Mouse (Mus musculus): Measurements from ENCODE around the gene Nt5dc3. TPM values are rescaled to one million over a fixed set of nuclear protein-coding genes. Genes with fewer than 3 reads are reported as not detected.
A peak's percentile ranks its signal among the peaks of the same experiment; 100 is the strongest.

Gene Nt5dc3
- 10 to 100 TPM; 11.2 to 11.3 TPM for total RNA-seq (2021)
- long read RNA-seq, experiment 1, full-length matches to known transcripts: 2 of 3 reads
- long read RNA-seq, experiment 1, partial matches to known transcripts: 0 of 3 reads
- long read RNA-seq, experiment 1, other reads (novel, unspliced or antisense): 1 of 3 reads
- long read RNA-seq, experiment 2, full-length matches to known transcripts: 6 of 10 reads
- long read RNA-seq, experiment 2, partial matches to known transcripts: 0 of 10 reads
- long read RNA-seq, experiment 2, other reads (novel, unspliced or antisense): 4 of 10 reads

DNA sequence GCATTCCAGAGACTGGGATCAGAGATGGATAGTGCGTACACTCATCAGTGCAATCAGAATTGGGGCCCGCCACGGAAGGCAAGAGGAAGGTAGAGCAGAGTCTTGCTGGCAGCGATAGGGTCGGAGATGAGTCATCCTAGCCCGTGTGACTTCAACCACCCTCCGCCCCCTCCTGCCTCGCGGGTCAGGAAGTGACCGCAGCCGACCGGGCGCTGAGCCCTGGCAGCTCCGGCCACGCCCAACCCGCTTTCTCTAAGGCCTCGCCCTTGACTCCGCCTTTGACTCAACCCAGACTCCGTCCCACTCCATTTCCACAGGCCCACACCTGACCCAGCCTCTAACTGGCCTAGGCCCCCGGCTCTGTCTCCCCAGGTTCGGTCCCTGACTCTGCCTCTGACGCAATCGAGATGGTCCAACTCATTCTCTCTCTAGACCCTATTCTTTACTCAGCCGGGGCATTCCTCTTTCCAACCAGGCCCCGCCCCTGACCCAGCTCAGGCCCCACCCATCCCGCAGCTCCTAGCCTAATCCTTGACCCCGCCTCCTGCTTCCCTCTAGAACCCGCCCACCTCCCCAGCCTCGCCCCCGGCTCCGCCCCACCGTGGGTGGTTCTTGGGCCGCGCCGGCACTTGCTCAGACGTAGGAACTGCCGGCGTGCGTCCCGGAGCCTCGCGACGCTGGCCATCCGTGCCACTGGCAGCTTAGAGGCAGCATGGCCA is at the start of gene Nt5dc3:
Gene Nt5dc3 (plus strand): TSS at position 608 of the 719 bp plus-strand sequence.
- DNase-seq (ENCODE audit: low spot score in 2 of 2): peak; percentile 92 to 96

DNA sequence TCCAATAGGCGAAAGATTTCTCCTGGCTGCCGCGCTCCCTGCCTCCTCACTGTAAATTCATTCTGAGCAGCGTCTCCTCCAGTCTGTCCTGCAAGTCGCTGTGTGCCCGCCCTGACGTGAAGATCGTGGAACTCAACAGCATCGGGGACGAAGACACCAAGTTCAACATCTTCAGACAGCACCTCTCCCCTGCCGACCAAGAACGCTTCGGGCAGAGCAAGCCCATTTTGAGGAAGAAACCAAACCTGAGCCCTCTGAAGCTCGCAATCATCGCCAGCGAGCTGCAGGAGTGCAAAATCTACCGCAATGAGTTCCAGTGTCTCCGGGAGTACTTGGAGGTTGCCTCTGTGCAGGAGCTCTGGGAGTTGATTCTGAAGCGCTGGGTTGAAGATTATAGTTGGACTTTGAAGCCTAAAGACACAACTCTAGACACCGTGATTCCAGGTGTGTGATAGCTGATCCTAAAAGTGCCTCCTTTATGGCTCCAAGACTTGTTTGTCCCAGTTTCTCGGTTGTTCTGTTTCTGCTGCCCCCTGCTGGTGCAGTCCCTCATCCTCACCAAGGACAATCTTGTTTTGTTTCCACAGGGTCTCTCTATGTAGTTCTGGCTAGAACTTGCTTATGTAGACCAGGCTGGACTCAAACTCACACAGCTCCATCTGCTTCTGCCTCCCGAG is 47.8 kb upstream of the Nt5dc3 start:
- peak; percentile 64 to 83 for DNase-seq (ENCODE audit: low spot score in 2 of 2)

DNA sequence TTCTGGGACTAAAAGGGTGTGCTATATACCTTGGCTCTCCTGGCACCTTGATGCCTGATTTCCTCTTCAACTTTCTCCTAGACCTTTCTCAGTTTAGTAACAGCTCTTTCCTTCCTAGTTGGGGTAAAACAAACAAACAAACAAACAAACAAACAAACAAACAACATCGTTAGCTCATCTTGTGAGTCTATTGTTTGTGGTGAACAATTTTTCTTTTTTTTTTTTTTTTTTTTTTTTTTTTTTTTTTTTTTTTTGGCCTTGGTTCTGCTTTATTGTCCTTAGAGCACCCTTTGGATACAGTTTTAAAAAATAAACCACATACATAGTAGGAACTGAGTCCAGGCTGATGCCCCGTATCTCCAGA is 47.3 kb upstream of the Nt5dc3 start:
- no peak for DNase-seq (ENCODE audit: low spot score in 2 of 2)

DNA sequence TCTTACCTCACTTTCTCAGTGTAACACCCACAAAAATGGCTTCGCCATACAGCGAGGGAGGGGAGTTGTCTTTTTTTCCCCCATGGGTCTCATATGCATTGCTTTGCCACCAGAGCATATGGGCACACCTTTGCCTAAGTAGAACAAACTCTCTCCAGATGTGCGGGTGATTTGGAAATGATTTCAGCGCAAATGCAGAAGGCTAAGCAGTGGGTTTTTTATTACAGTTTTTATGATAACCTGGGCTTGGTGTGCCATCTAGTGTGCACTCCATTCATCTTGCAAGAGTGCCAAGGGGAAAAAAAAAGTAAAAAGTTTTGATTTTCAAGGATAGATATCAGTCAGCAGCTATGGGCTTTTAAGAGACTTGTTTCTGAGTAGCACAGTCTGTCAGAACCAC is 43.8 kb upstream of the Nt5dc3 start:
- no peak for DNase-seq (ENCODE audit: low spot score in 2 of 2)

DNA sequence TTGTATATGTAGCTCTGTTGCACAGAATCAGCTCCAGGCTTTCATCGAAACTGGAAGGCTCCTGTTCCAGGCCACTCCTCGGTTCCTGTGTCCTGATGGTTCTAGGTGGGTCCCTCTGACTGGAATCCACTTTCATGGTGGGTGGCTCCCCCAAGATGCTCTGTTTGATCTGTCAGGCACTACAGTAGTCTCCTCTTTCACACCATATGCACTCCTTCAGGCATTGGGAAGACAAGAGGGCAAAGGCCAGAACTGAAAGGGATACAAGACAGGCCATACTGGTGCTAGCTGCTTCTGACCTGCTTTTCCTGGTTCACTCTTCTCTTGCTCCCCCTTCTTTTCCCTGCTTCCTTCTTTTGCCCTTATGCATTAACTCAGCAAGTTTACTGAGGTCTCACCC is 35.9 kb upstream of the Nt5dc3 start:
- DNase-seq (ENCODE audit: low spot score in 2 of 2): peak in 1 of 2 experiments; percentile 4

DNA sequence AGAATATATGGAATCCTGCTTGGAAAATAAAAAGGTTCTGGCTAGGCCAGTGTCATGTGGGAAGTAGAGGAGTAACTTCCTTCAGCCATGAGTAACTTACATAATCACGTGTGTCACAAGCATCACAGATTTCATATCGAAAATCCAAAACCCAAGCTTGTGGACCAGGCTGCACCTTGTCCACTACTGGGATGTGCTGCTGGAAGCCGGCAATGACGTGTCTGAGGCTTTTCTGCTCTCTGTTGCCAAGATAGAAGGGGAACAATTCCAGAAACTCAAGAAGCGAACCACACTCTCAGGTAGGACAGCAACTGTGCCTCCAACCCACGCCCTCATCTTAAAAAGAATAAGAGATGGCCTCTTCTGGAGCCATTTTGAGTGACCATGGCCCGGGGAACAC is 34.5 kb upstream of the Nt5dc3 start:
- DNase-seq (ENCODE audit: low spot score in 2 of 2): peak in 1 of 2 experiments; percentile 4

DNA sequence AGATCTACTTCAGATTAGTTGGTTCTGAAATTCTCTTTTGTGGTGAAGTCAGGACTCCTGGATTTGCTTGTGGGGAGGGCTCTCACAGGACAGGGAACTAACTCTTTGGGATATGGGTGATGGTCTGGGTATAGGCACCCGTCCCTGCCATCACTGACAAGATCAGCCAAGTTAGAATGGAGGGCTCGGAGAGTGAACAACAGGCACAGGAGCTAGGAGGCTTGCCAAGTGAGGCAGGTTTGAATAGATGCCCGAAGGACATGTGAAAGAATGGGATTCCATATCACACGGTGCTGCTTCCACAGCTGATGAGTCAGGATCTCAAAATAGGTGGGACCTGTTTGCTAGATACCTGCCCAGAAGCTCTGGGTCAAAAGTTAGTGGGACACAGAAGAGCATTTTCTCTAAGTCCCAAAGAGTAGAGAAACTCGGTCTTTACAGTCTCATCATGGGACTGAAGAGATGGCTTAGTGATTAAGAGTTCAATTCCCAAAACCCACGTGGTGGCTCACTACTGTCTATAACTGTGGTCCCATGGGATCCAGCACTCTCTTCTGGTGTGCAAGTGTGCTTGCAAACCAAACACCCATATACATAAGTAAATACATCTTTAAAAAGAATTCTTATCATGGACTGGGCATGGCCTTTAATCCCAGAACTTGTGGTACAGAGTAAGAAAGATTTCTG is 22.8 kb upstream of the Nt5dc3 start:
- DNase-seq (ENCODE audit: low spot score in 2 of 2): peak in 1 of 2 experiments; percentile 1

DNA sequence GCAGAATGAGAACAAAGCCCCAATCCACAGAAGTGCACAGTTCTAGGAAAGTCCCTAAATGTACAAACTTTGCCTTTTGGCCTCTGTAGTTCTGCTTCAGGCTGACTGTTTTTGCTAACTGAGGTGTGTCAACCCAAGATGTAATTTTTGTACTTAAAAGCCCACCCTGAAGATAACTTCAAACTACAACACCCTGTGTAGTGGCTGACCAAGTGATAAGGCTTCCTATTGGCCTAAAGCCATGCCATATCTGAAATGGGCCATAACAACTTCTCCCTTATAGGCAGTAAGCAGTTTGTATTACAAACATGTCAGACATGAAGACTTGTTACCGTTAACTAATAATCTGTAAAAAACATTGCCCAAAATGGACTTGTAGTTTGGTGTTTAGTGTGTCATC is 21.1 kb upstream of the Nt5dc3 start:
- no peak for DNase-seq (ENCODE audit: low spot score in 2 of 2)

DNA sequence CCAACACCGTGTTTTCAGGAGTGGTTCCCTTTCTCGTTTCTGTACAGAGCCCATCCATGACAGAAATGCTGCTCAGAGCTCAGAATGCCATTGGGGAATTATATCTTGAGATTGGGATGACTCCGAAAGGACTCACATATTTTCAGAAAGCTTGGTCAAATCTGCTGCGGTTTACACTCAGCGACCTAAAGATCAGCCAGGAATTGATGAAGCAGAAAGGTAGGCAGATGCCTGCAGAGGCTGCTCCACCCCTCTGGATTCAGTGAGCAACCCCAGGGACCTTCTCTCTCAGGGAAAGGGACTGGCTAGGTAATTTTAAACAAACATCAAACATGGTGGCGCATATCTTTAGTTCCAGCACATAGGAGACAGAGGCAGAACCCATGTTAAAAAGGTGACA is 20.6 kb upstream of the Nt5dc3 start:
- DNase-seq (ENCODE audit: low spot score in 2 of 2): no peak

DNA sequence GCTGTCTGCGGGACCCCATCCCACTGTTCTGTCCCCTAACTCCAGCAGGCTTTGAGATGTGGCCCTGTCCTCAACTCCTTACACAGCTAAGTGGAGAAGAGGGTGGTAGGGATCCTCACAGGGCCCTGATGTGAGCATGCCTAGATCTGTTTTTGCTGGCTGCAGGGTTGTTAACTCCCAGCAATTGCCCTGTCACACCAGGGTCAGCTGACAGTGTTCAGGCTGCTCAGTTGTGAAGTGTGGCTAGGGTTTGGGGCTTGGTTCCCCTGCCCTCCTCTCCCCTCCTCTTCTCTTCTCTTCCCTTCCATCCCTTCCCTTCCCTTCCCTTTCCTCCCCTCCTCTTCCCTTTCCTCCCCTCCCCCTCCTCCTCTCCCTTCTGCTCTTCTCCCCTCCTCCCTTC is 17.6 kb upstream of the Nt5dc3 start:
- DNase-seq (ENCODE audit: low spot score in 2 of 2): no peak

DNA sequence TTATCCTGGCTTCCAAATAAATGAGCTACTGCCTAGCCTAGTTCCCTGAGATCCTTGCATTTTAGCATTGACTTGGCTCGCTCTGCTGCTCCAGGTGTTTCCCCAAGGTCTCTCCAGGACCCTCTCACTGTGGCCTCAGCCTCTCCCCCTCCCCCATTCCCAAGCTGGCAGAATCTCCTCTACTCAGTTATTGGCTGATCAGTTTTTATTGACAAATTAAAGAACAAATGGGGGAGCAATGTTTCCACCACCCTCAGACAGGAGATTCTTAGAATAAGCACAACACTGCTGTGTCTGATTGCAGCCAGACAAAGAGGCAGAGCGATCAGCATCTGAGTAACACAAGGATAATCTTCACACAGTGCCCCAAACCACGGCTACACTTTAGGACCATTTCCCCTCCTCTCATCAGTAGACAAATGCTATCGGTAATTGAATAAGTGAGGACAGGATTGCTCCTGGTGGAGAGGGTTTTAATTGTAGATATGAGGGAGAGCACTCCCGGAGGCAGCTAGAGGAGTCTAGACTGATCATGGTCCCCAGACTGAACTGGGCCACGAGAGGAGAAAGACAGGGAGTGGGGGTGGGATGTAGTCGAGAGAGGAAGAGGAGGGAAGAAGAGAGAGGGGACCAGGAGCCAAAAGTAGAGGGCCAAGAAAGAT is 17.0 kb upstream of the Nt5dc3 start:
- DNase-seq (ENCODE audit: low spot score in 2 of 2): no peak

DNA sequence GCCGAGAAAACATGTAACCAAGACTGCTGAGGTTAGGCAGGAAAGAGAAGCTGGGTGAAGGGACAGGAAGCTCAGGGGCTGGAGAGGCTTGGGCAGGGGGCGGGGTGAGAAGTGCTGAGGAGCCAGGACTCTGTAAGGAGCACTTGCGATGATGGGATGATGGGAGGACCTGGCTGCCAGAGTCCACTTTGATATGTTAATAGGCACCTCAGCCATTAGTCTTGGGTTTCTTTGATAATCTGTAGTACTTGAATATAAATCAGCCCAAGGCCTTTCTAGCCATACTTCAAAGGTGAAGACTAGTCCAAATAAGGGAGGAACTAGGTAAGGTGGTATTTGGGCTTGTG is 16.4 kb upstream of the Nt5dc3 start:
- DNase-seq (ENCODE audit: low spot score in 2 of 2): no peak

DNA sequence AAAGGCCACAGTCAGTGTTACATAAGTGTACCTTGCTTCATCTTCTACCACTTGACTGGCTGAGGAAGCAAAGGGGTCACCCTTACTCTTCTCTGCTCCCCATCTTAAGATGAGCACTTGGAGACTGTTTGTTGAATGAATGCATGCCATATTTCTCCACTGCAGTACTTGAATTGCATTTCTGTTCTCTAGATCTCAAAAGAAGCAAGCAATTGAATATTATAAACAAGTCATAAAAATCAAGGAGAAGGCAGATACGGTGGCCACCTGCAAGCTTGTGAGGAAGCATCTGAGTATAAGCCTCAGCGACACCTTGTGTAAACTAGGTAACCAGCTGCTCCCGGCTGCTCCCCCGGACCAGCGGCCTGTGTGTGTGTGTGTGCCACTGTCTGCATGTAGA is 15.1 kb upstream of the Nt5dc3 start, which contains the start of gene Gm49358:
Gene Gm49358 (plus strand): TSS at position 301 of the 400 bp plus-strand sequence.
- peak in 1 of 2 experiments; percentile 9 for DNase-seq (ENCODE audit: low spot score in 2 of 2)

DNA sequence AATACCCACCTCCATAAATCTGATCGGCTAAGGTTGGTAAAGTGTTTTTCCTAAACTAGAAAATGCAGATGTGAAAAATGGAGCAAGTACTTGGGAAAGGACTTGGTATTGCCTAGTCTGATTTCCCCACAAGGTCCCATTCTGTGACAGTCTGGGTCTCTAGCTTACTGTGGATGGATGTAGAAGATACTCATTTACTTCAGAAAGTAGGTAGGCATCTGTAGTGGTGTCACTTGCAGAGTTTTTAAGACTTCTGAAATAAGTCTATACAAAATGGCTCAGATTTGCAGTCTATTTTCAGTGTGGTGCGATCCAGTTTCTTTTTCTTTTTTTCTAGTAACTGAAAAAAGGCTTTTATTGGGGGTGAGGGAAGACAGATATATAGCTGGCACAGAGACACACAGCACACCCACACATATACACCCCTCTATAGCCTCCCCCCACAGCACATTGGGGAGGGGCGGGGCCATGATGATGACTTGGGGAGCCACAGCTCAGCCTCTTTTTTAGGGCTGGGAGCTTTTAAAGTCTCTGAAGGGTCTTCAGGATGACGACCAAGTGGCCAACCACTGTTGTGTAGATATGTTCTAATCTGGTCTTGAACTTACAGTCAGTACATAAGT is 13.3 kb upstream of the Nt5dc3 start:
- DNase-seq (ENCODE audit: low spot score in 2 of 2): no peak

DNA sequence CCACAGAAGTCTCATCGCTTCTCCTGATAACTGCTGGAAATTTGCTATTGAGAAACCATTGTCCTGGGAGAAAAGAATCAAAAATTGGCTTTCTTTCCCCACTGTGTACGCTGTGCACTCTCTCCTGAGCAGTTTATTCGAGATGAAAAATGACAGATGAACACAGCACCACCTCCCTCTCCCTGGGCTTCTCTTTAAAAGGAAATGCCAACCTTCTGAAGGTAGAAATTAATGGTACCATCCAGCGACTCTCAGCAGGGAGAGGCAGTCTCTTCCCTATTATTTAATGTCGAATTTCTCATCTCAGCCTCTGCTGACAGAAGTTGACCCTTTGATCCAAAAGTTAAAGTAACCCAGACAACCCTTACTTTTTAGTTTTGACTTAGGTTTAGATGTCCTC is 9.6 kb upstream of the Nt5dc3 start:
- DNase-seq (ENCODE audit: low spot score in 2 of 2): no peak

DNA sequence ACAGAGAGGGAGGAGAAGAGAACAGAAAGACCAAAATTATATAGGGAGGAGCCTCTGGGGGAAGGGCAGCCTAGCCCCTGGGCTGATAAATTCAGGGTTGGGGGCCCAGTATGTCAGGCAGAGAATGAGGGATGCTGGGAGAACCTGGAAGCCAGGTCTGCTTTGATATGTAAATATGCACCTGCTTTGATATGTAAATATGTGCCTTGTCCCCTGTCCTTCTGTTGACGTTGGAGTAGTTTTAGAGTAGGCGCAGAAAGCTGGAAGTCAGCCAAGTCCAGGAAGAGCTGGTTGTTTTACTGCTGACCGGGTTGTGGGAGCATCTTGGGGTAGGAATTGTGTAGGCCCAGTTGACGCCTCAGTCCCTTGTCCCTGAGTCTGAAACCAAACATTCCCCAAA is 9.0 kb upstream of the Nt5dc3 start:
- DNase-seq (ENCODE audit: low spot score in 2 of 2): no peak

DNA sequence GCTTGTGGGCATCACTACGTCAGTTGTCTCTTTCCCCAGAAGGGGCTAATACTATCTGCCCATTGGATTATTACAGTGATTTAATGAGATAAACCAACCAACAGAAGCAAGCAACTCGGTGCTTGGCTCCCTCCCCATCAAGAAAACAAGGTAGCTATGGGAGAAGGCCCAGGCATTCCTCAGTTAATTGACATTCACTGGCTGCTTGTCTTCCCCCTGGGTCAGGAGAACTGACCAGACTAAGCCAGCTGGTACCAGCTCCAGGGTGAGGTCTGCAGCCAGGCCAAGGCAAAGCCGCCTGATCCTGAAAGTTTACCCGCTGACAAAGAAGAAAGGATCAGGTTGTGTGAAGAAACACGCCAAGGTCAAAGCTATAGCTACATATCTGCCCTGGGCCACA is 7.1 kb upstream of the Nt5dc3 start:
- DNase-seq (ENCODE audit: low spot score in 2 of 2): no peak

DNA sequence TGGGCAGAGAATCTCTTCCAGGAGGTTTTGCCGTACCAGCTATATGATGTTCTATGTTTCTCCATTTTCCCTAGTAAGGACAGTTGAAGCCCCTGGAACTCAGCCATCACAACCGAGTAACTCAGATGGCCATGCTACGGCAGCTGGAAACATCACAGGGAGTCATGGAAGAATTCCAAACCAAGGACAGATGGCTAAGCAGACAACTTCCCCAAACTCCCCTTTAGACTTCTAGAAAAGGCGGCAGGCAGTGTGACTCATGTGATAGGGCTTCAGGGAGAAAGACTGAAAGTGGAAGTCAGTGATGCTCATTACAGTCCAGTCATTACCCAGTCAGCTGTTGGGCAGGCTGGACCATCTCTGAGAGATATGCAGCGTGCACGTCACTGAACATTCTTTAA is 6.6 kb upstream of the Nt5dc3 start:
- DNase-seq (ENCODE audit: low spot score in 2 of 2): peak in 1 of 2 experiments; percentile 17

DNA sequence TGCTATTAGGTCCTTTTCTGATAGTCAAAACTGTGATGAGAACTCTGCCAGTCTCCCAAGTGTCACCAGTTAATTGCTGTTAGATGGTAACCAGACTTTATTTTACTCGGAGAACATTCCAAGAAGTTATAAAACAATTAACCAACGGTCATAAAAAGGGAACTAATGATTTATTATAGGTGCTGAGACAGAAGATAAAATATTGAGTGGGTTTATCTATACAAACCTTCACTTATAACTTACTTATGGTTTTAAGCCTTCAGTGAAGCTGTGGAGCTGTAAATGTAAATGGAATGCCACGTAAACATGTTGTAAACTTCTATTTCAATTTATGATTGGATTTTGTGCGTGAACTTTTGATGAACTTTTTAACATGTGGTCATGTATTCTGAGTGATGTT is 5.4 kb upstream of the Nt5dc3 start:
- no peak for DNase-seq (ENCODE audit: low spot score in 2 of 2)

DNA sequence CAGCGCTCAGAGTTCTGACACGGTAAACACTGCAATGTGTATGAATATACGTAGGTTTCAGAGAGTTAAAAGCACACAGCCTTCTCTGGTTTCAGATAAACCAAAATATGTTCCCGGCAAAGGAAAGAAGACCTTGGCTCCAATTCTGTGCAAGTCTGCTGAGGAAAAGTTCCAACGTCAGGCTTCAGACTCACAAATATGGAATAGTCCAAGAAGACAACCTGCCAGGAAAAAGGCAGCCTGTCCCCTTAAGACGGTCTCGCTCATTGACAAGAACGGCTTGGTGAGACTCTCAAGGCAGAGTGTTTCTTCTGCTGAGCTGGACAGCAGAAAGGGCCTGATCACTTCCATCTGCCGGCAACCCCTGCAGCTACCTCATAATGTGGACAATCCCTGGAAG is 2.5 kb upstream of the Nt5dc3 start:
- no peak for DNase-seq (ENCODE audit: low spot score in 2 of 2)

Data from gastrocnemius, postnatal 4 days (tissue).